Mouse (Mus musculus): ENCODE measurements around the gene Cyp4x1.
"Not testable (repeated sequence)": the region's sequence is repeated elsewhere in the genome, so short reads cannot be mapped to it uniquely, and the experiment has no call there.

Gene Cyp4x1

GRCm38 (mm10) chr4:115133621-115134295, at the start of gene Cyp4x1:
Gene Cyp4x1, minus strand, starts transcription at chr4:115134281.
- no peak for DNase-seq (ENCODE audit: low read depth, low spot score)

GRCm38 (mm10) chr4:115176201-115176600, 42.1 kb upstream of the Cyp4x1 start:
- DNase-seq (ENCODE audit: low read depth, low spot score), result not testable (repeated sequence)

DNA sequence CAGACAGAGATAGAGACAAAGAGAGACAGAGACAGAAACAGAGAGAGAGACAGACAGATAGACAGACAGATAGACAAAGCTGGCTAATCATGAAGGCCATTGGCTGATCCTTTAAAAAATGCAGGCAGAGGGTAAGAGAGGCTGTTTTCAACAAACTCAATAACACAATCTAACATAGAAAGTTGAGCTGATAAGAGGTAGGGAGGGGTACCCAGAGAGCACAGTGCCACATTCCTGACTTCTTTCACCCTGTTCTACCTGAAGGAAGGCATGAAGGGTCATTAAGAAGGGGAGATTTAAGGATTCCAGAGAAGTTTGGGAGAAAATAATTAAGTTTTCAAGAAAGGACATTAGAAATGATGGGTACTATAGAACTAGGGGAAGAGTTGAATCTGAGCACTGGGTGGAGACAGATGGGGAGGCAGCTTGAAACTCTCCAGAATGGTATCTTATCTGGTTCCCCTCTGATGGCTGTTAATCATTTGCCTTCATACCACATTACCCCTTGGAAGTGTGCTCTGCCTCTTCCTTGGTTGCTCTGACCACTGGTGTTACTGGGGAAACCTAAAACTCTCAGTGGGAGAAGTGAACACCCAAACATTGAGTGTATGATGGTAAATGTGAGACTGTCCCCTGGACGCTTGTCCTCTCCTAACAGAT, 40.7 kb upstream of the Cyp4x1 start:
- DNase-seq (ENCODE audit: low read depth, low spot score), result no peak

- not testable (repeated sequence) for DNase-seq (ENCODE audit: low read depth, low spot score)
Measured at GRCm38 (mm10) chr4:115158963-115159362, 24.9 kb upstream of the Cyp4x1 start.

DNA sequence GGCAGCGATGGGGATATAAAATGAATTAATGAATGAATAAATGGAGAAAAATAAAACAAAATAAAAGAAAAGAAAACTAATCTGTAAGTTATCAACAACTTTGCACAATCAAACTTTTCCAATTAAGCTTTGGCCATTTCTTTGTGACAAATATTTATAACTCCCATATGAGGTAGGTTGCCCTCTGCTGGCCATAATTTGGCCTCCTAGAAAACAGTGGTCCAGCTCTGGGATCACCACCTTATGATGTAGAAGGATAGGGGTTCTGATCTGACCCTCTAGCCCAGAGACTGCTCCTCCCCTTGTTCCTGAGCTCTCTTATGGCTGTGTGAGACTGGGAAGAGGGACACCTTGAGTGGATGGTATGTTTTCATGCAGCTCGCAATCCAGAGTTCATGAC, 20.6 kb upstream of the Cyp4x1 start:
- no peak for DNase-seq (ENCODE audit: low read depth, low spot score)

DNA sequence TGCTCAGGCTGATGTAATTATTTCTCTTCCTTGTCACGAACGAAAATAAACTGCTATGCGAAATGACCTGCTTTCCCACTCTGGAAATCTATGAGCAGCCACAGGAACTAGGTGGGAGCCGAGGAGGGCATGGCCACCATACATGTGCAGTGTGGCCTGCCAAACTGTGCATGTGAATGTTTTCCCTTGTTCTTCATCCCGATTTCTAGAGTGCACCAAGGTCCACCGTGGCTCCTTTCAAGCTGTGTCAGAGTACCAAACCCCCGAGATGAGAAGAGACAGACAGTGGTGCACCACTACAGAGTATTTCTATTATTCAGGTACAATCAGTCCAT, 182 bp upstream of the Cyp4x1 start:
- DNase-seq (ENCODE audit: low read depth, low spot score), result no peak

DNA sequence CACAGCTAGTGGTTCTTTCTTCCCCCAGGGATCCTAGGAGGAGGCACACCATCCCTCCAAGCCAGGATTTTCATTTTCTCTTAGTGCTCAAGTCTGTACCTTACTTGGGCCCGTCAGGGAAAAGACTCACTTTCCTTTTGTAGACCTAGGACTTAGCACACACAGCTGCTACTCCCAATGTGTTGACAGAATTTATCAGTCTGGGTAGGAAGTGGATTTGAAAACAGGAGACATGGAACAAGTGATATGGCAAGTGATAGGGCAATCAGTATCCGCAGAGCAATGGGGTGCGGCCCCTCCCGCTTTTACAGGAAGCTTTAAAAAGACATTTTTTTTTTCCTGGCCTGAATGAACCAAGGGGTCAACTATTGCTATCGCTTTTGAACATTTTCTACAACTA, 996 bp downstream of the Cyp4x1 start:
- no peak for DNase-seq (ENCODE audit: low read depth, low spot score)

DNA sequence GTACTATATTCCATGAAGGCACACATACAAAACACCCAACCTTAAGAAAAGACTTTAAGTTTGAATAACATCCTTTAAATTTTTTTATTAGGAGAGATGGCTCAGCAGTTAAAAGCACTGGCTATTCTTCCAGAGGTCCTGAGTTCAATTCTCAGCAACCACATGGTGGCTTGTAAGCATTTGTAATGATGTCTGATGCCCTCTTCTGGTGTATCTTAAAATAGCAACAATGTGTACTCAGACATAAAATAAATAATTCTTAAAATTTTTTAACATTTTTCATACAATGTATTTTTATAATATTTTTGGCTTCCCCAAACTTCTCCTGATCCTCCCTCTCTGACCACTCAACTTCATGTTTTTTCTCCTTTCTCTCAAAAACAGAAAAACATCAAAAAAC, 9.4 kb downstream of the Cyp4x1 start:
- no peak for DNase-seq (ENCODE audit: low read depth, low spot score)

- DNase-seq (ENCODE audit: low read depth, low spot score), result no peak
Measured at GRCm38 (mm10) chr4:115123507-115123906, 10.6 kb downstream of the Cyp4x1 start.

DNA sequence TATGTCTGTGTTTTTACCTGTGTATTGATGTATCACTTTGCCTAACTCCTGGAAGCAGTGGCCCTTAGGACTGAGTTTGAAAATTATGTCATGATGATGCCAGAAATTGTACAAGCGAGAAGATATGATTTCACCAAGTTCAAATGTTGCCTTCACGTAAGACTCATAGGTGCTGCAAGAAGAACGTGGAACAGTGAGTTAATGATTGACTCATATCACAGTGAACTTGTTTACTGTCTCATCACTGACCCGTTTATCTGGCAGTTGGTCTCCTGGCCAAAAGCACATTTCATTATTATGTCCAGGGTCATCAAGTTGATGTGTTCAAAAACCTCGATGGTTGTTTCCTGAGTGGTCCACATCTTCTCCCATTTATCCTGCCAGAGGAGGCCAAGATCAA, 12.5 kb downstream of the Cyp4x1 start:
- no peak for DNase-seq (ENCODE audit: low read depth, low spot score)

DNA sequence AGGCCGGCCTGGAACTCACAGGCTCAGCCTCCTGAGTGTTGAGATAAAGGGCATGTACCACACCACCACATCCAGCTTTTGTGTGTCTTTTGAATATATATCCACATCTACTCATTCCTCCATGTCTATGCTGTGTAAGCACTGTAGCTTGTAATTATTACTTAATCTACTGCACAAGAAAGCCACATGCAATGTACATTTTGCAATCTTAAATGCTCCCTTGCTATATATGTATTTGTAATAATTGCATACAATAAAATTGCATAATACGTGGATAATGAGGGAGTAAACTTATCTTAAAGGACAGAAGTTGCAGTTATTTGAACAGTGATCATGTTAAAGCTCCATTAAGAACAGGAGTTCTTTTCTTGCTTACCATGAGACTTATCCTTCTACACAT, 12.9 kb downstream of the Cyp4x1 start:
- no peak for DNase-seq (ENCODE audit: low read depth, low spot score)

DNA sequence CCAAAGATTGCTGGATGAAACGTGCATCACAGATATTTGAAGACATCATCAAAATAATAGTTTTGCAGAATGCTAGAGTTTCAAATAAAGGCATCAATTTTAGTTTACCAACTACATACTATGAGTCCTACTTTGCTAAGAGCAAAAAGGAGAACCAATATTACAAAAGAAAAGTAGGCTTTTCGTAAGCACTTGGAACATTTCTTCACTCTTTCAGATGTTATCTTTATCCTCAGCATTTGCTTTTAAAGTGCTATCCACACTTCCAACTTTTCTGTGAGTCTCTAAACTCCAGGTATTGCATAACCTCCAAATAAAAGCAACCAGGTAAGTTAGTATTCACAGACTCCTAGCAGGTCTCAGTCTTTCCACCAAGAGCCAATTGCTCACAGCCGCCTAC, 14.4 kb downstream of the Cyp4x1 start:
- DNase-seq (ENCODE audit: low read depth, low spot score), result no peak

GRCm38 (mm10) chr4:115113266-115113665, 20.8 kb downstream of the Cyp4x1 start:
- no peak for DNase-seq (ENCODE audit: low read depth, low spot score)

DNA sequence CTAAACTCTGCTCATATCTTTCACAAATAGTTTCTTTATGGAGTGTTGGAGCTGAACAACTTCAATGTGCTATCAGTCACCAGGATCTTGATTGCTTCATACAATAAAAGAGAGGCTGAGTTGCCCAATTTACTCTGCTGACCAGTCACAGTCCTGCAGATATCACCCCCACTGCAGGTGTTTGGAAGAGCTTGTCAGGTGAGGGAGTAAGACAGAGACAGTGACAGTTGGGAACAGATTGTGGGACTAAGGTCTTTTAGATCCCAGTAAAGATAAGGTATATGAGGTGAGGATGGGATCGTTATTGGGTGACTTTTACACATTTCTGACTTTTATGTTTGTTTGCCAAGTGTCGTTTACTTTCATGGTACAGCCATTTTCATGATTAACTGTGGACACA, 22.9 kb downstream of the Cyp4x1 start:
- no peak for DNase-seq (ENCODE audit: low read depth, low spot score)

GRCm38 (mm10) chr4:115103510-115103909, 30.6 kb downstream of the Cyp4x1 start:
- DNase-seq (ENCODE audit: low read depth, low spot score), result no peak

DNA sequence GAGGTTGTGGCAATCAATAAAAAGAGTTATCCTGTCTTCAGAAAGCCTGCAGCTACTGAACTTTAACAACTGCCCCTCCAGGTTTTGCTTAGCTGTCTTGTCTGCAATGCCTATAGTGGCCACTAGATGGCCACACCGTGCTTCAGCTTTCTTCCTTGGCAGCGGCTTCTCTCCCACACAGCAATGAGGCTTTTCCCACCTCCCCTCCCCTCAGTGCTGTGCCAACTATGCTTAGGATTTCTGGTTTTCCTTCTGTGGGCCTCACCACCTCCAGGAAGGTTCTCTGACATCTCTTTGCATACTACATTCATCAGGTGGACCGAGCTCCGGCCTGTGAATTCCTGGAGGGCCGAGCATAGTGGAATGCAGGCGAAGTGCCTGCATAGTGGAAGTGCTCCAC, 32.4 kb downstream of the Cyp4x1 start:
- peak; percentile 14 for DNase-seq (ENCODE audit: low read depth, low spot score)

GRCm38 (mm10) chr4:115097146-115097496, 37.0 kb downstream of the Cyp4x1 start:
- no peak for DNase-seq (ENCODE audit: low read depth, low spot score)

DNA sequence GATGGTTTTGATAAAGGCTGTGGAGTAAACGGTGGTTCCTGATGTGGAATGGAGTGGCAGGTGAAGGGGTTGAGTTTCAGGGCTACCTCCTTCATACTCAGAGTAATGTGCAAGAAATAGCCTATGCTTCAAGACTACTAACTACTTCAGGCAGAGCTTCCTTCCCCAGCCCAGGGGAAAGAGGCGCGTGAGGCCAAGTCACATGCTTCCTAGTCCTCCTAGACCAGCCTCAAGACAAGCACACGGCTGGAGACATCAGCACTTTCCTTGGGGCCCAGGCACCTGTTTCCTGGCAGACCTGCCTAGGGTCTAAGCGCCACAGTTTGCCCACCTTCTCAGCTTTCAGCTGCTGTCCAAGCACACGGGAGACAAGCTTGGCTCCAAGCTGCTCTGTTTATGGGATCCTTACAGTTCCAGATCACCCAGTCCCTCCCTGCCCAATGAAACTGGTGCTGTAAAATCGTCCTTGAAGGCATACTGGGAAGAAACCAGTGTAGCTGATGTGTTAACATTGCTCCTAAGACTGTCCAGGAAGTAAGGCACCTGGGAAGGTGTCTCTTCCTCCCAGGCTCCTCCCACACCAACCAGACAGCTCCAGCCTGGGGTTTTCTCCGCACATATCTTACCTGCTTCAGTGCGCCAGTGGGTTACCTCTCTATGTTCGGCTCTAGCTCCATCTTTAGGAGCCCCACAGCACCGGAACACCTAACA, 37.5 kb downstream of the Cyp4x1 start:
- no peak for DNase-seq (ENCODE audit: low read depth, low spot score)

DNA sequence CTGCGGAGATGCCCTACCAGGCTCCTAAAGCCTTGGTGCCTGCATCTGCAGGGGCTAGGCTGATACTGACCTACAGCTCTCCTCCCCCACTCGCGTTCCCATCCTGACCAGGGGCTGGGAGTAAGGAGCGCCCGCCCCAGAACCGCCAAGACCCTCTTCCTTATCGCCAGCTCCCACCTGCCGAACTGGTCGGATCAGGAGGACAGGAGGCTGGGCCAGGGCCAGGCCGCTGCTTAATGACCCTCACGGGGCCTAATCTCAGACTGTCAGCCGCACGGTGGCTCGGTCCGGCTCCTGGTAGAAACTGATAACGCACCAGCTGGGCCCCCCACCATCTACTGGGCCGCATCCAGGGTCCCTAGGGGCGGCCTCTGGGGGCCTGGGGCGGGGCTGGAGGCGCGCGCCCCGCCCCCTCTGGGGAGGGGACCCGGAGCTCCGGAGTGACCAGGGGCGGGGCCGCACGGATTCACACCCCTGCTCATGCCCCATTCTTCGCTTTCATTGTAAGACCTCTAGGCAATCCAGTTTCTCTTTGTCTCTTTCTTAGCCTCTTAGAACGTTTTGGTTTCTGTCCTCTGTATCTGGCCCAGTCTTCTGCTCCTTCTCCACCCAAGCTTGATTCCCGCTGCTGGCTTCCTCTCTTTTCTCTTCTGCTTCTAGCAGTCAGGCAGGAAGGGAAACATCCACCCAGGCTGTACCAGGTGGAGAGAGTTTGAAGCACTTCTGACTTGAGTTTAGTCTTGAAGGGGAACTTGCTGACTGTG, 38.2 kb downstream of the Cyp4x1 start:
- peak; percentile 36 for DNase-seq (ENCODE audit: low read depth, low spot score)

DNA sequence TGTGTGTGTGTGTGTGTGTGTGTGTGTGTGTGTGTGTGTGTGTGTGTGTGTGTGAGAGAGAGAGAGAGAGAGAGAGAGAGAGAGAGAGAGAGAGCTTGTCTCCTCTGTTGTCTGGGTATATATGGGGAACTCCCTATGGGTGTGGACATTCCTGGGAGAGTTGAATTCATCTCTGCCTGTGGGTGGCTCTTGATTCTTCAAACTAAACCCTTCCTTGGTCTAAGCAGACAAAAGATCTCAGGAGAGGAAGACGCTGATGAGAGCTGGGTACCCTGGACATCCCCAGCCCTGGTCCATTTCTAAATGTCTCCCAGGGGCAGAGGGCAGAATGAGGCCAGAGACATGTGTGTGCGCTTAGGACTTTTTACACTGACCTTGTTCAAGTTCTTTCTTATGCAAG, 40.0 kb downstream of the Cyp4x1 start:
- no peak for DNase-seq (ENCODE audit: low read depth, low spot score)

DNA sequence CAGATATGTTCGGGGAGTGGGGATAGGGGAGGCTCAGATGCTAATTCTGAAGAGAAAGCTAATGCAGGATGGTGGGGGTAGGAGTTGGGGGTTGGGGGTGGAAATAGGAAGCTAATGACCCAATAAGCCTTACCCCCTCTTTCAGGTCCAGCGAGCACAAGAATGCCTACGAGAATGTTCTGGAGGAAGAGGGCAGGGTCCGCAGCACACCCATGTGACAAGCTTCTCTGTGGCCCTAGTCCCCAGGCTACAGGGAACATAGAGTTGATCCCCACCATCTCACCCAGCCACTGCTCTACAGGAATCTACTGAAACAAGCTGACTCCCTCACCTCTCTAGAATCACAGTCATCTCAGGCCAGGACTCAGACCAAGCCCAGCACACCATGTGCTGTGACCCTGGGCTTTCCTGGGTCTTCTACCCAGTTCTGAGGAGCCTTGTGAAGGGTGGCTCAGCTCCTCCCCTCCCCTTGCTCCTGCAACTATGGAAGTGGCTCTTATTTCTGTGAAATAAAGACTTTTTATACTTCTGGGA, 40.7 kb downstream of the Cyp4x1 start:
- DNase-seq (ENCODE audit: low read depth, low spot score), result no peak

DNA sequence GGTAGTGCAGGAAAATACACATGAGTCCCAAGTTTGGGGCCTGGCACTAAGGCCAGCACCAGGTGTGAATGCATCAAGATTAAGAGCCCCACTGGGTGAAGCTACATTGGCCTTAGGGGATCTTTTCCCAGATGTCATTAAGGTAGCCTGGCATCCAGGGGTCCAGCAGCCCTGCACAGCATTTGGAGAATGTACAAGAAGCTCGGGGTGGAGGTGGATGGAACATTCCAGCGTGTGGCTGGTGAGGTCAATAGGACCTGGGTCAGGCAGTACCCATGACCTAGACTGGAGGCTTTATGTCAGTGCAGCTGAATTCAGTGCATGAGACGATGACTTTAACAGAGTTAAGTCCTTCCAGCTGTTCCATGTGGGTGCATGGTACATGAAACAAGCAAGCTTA, 42.3 kb downstream of the Cyp4x1 start:
- no peak for DNase-seq (ENCODE audit: low read depth, low spot score)
